Mouse (Mus musculus) myocyte (in vitro differentiated cells): Measurements from ENCODE around the gene Tpcn2. TPM values are rescaled to one million over a fixed set of nuclear protein-coding genes. Genes with fewer than 3 reads are reported as not detected.

ENCODE experiments used
- H3K27me3 ChIP-seq: one replicate; pipeline ENCODE4 v1.6.1; 2011; ENCODE audit not compliant: control insufficient read depth, insufficient read depth, insufficient read length
- H3K36me3 ChIP-seq: one replicate; pipeline ENCODE4 v1.6.1; 2011; ENCODE audit not compliant: control insufficient read depth, insufficient read depth
- H3K4me2 ChIP-seq: one replicate; pipeline ENCODE4 v1.6.1; 2011; ENCODE audit warnings: low read depth, control low read depth
- H3K4me3 ChIP-seq: one replicate; pipeline ENCODE4 v1.5.1; 2011; ENCODE audit warnings: mild to moderate bottlenecking, control low read depth, moderate library complexity
- H3K79me2 ChIP-seq: one replicate; pipeline ENCODE4 v1.6.1; 2011; ENCODE audit not compliant: control insufficient read depth, insufficient read depth
- H3ac ChIP-seq: one replicate; pipeline ENCODE4 v1.6.1; 2011; ENCODE audit not compliant: control insufficient read depth, insufficient read length
- CEBPB ChIP-seq: IDR thresholded peaks from 2 replicates; pipeline ENCODE4 v1.6.1; 2011; ENCODE audit warnings: mild to moderate bottlenecking, moderate library complexity; ENCODE audit not compliant: poor library complexity, insufficient read depth, severe bottlenecking
- E2F4 ChIP-seq: IDR thresholded peaks from one replicate; pipeline ENCODE4 v1.6.1; 2011; ENCODE audit warnings: mild to moderate bottlenecking, control low read depth, moderate library complexity; ENCODE audit not compliant: insufficient read depth
- MAX ChIP-seq: IDR thresholded peaks from one replicate; pipeline ENCODE4 v1.6.1; 2011; ENCODE audit warnings: low read depth, mild to moderate bottlenecking, control low read depth
- MYOD1 ChIP-seq, 3 experiments: IDR thresholded peaks; one replicate each; pipeline ENCODE4 v1.6.1; 2011; ENCODE audit warnings: control low read depth in 2 of 3, low read depth in 2 of 3, mild to moderate bottlenecking in 2 of 3, moderate library complexity in 1 of 3; ENCODE audit not compliant: insufficient read length in 2 of 3, control insufficient read depth in 1 of 3
- MYOG ChIP-seq, 3 experiments: IDR thresholded peaks; one replicate each; pipeline ENCODE4 v1.6.1; 2011; ENCODE audit warnings: control low read depth in 2 of 3, low read depth in 2 of 3, mild to moderate bottlenecking in 2 of 3; ENCODE audit not compliant: insufficient read length in 2 of 3, control insufficient read depth in 1 of 3, insufficient read depth in 1 of 3
- POLR2A ChIP-seq: IDR thresholded peaks from one replicate; pipeline ENCODE4 v1.6.1; 2011; ENCODE audit warnings: low read depth, mild to moderate bottlenecking, control low read depth, moderate library complexity; ENCODE audit not compliant: insufficient read length
- POLR2AphosphoS2 ChIP-seq: IDR thresholded peaks from one replicate; pipeline ENCODE4 v1.6.1; 2011; ENCODE audit warnings: low read depth, control low read depth; ENCODE audit not compliant: insufficient read length
- REST ChIP-seq: IDR thresholded peaks from one replicate; pipeline ENCODE4 v1.6.1; 2011; ENCODE audit warnings: mild to moderate bottlenecking, control low read depth, moderate library complexity; ENCODE audit not compliant: insufficient read depth, insufficient read length
- SRF ChIP-seq: IDR thresholded peaks from one replicate; pipeline ENCODE4 v1.6.1; 2011; ENCODE audit warnings: low read depth; ENCODE audit not compliant: control insufficient read depth, insufficient read length
- TCF12 ChIP-seq: IDR thresholded peaks from one replicate; pipeline ENCODE4 v1.6.1; 2011; ENCODE audit warnings: mild to moderate bottlenecking, control low read depth; ENCODE audit not compliant: poor library complexity, insufficient read depth, severe bottlenecking
- TCF3 ChIP-seq: IDR thresholded peaks from one replicate; pipeline ENCODE4 v1.6.1; 2011; ENCODE audit warnings: low read depth, control low read depth; ENCODE audit not compliant: insufficient read length
- USF1 ChIP-seq: IDR thresholded peaks from one replicate; pipeline ENCODE4 v1.6.1; 2011; ENCODE audit warnings: low read depth, mild to moderate bottlenecking, control low read depth, moderate library complexity
- polyA plus RNA-seq: library from polyadenylated mRNA; unstranded; fragments of >200 nt; fragmentation: generic; extraction: Trizol; gene quantifications from one replicate; pipeline ENCODE4 v1.2.1, GENCODE M21; 2012; ENCODE audit warnings: missing spikeins

Tpcn2 gene
- polyA plus RNA-seq, 1 experiment = 4.4 TPM

DNA sequence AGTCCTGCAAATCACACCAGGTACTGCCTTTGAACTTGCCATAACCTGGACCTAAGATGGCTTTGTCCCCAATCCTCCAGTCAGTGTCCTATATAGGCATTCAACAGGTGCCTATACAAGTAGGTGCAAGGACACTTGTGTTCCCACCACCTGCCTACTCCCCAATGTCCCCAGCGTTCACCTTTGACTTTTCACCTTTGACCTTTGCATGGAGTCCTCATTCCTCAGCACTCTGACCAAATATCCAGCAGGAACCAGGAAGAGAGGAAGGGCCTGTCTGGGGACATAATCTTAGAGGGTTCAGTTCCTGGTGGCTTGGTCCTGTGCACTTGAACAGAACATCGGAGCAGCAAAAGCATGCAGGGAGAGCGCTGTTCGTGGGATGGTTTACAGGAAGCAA lies 147.0 kb downstream of the Tpcn2 start:
- Histone ChIP-seq H3K79me2 (no peaks in the 10 kb centered on the region), H3K36me3 (no peaks in the 10 kb centered on the region), H3ac (no peak overlapping the region), H3K4me3 (no peak overlapping the region), H3K4me2 (no peak overlapping the region), H3K27me3 (no peaks in the 10 kb centered on the region)
- TF ChIP-seq CEBPB = no peak
- TF ChIP-seq TCF12 = no peak
- TF ChIP-seq REST = no peak
- TF ChIP-seq TCF3 = no peak
- no peak for TF ChIP-seq MYOG (IDR thresholded peaks at IDR 0.05; ENCODE audit: control insufficient read depth in 1 of 3, insufficient read depth in 1 of 3, insufficient read length in 2 of 3, low read depth in 2 of 3)
- TF ChIP-seq POLR2AphosphoS2 = no peak
- no peak for TF ChIP-seq USF1
- no peak for TF ChIP-seq MYOD1 (IDR thresholded peaks at IDR 0.05; ENCODE audit: control insufficient read depth in 1 of 3, insufficient read length in 2 of 3, low read depth in 2 of 3)
- TF ChIP-seq POLR2A = no peak
- no peak for TF ChIP-seq MAX
- no peak for TF ChIP-seq SRF
- no peak for TF ChIP-seq E2F4

Other genes starting within 250 kb of the Tpcn2 start
- not detected for gene 1810010D01Rik, start 75.9 kb downstream of the Tpcn2 start, polyA plus RNA-seq
- 4.4 TPM for gene Mrgprf, start 16.8 kb upstream of the Tpcn2 start, polyA plus RNA-seq
- gene Mrgprd, start 30.8 kb upstream of the Tpcn2 start, polyA plus RNA-seq = not detected